Mouse (Mus musculus) C2C12 (cell line): ENCODE results near the gene Plk5. TPM values are rescaled to one million over a fixed set of nuclear protein-coding genes. Genes with fewer than 3 reads are reported as not detected.
"Not testable (repeated sequence)": the region's sequence is repeated elsewhere in the genome, so short reads cannot be mapped to it uniquely, and the experiment has no call there.

Experiments
- H3K27me3 ChIP-seq: one replicate; pipeline ENCODE4 v1.6.1; 2011; ENCODE audit not compliant: control insufficient read depth, insufficient read depth, insufficient read length
- H3K36me3 ChIP-seq: one replicate; pipeline ENCODE4 v1.6.1; 2011; ENCODE audit not compliant: control insufficient read depth, insufficient read depth
- H3K4me3 ChIP-seq: one replicate; pipeline ENCODE4 v1.5.1; 2011; ENCODE audit warnings: mild to moderate bottlenecking, control low read depth; ENCODE audit not compliant: poor library complexity, insufficient read depth, severe bottlenecking
- H3K79me2 ChIP-seq: one replicate; pipeline ENCODE4 v1.6.1; 2011; ENCODE audit not compliant: control insufficient read depth, insufficient read depth
- H3K79me3 ChIP-seq: one replicate; pipeline ENCODE4 v1.6.1; 2011; ENCODE audit warnings: low read depth, control low read depth
- H3ac ChIP-seq: one replicate; pipeline ENCODE3; 2011; ENCODE audit warnings: low read depth; ENCODE audit not compliant: control insufficient read depth, insufficient read length
- CEBPB ChIP-seq: IDR thresholded peaks from one replicate; pipeline ENCODE4 v1.6.1; 2011; ENCODE audit warnings: low read depth, mild to moderate bottlenecking, control low read depth, moderate library complexity
- CTCF ChIP-seq: IDR thresholded peaks from one replicate; pipeline ENCODE4 v1.5.1; 2011; ENCODE audit not compliant: control insufficient read depth, insufficient read depth, insufficient read length
- FOSL1 ChIP-seq: IDR thresholded peaks from one replicate; pipeline ENCODE4 v1.8.0; 2011; ENCODE audit warnings: mild to moderate bottlenecking, low read length; ENCODE audit not compliant: poor library complexity, insufficient read depth, severe bottlenecking
- MAX ChIP-seq: IDR thresholded peaks from one replicate; pipeline ENCODE4 v1.6.1; 2011; ENCODE audit warnings: mild to moderate bottlenecking, control low read depth
- MYOD1 ChIP-seq: IDR thresholded peaks from one replicate; pipeline ENCODE4 v1.6.1; 2011; ENCODE audit warnings: low read depth; ENCODE audit not compliant: control insufficient read depth, insufficient read length
- MYOG ChIP-seq: IDR thresholded peaks from one replicate; pipeline ENCODE4 v1.6.1; 2011; ENCODE audit not compliant: control insufficient read depth, insufficient read length; ENCODE audit errors: extremely low read depth
- USF1 ChIP-seq: IDR thresholded peaks from one replicate; pipeline ENCODE4 v1.6.1; 2011; ENCODE audit warnings: low read depth, mild to moderate bottlenecking, control low read depth, moderate library complexity
- polyA plus RNA-seq: library from polyadenylated mRNA; unstranded; fragments of >200 nt; fragmentation: generic; extraction: Trizol; gene quantifications from one replicate; pipeline ENCODE4 v1.2.1, GENCODE M21; 2012; ENCODE audit warnings: missing spikeins

The Plk5 gene
- polyA plus RNA-seq, 1 experiment: not detected

GRCm38 (mm10) chr10:80343425-80343895 is 12.8 kb upstream of the Plk5 start:
- Histone ChIP-seq H3K79me2 (no peaks in the 10 kb centered on the region), H3ac (no peak overlapping the region), H3K27me3 (no peaks in the 10 kb centered on the region), H3K36me3 (no peaks in the 10 kb centered on the region), H3K79me3 (no peaks in the 10 kb centered on the region), H3K4me3 (no peak overlapping the region)
- TF ChIP-seq MYOG (no peak), CEBPB (no peak), USF1 (no peak), CTCF (no peak), MYOD1 (no peak), FOSL1 (no peak), MAX (no peak)

GRCm38 (mm10) chr10:80344131-80344661 is 12.1 kb upstream of the Plk5 start:
- H3K4me3 ChIP-seq: no peak overlapping the region
- H3K79me3 ChIP-seq: no peaks in the 10 kb centered on the region
- no peaks in the 10 kb centered on the region for H3K79me2 ChIP-seq
- no peak overlapping the region for H3ac ChIP-seq
- TF ChIP-seq MAX (no peak), FOSL1 (no peak), CEBPB (no peak), MYOG (no peak), USF1 (no peak), MYOD1 (no peak), CTCF (no peak)
- no peaks in the 10 kb centered on the region for H3K27me3 ChIP-seq
- no peaks in the 10 kb centered on the region for H3K36me3 ChIP-seq

- TF ChIP-seq MYOG: no peak
- no peak for TF ChIP-seq FOSL1
- TF ChIP-seq MYOD1: no peak
- TF ChIP-seq CTCF: no peak
- no peak for TF ChIP-seq MAX
- TF ChIP-seq CEBPB: no peak
- no peak for TF ChIP-seq USF1
- Histone ChIP-seq H3K79me3 (no peaks in the 10 kb centered on the region), H3K27me3 (no peaks in the 10 kb centered on the region), H3K79me2 (no peaks in the 10 kb centered on the region), H3ac (no peak overlapping the region), H3K4me3 (no peak overlapping the region), H3K36me3 (no peaks in the 10 kb centered on the region)
These were observed 11.1 kb upstream of the Plk5 start for GRCm38 (mm10) chr10:80345122-80345521.

- not testable (repeated sequence) for H3K4me3 ChIP-seq, H3K79me2 ChIP-seq, H3K79me3 ChIP-seq, H3K36me3 ChIP-seq, H3ac ChIP-seq, H3K27me3 ChIP-seq
These were observed 10.3 kb upstream of the Plk5 start for GRCm38 (mm10) chr10:80345929-80346328.

- no peaks in the 10 kb centered on the region for H3K79me2 ChIP-seq
- peak overlapping the region; percentile 50 for H3K4me3 ChIP-seq
- H3ac ChIP-seq: peak overlapping the region; percentile 86
- H3K36me3 ChIP-seq: no peaks in the 10 kb centered on the region
- no peaks in the 10 kb centered on the region for H3K79me3 ChIP-seq
- no peak for TF ChIP-seq USF1
- no peak for TF ChIP-seq CEBPB
- no peak for TF ChIP-seq MYOG
- no peak for TF ChIP-seq CTCF
- TF ChIP-seq FOSL1: no peak
- TF ChIP-seq MYOD1: no peak
- TF ChIP-seq MAX: no peak
- H3K27me3 ChIP-seq: peaks cover 2% of the 10 kb centered on the region
These were observed 8.7 kb upstream of the Plk5 start for GRCm38 (mm10) chr10:80347514-80347967.

- peaks cover 3% of the 10 kb centered on the region for H3K27me3 ChIP-seq
- peak within 1 kb of the TSS; percentile 50 for H3K4me3 ChIP-seq
- no peaks in the 10 kb centered on the region for H3K79me3 ChIP-seq
- H3K36me3 ChIP-seq: no peaks in the 10 kb centered on the region
- TF ChIP-seq MYOG: no peak
- peak; percentile 55 for TF ChIP-seq MAX
- peak; percentile 100 for TF ChIP-seq CTCF
- no peak for TF ChIP-seq CEBPB
- TF ChIP-seq FOSL1: no peak
- no peak for TF ChIP-seq MYOD1
- no peak for TF ChIP-seq USF1
- H3K79me2 ChIP-seq: no peaks in the 10 kb centered on the region
- peak within 1 kb of the TSS; percentile 86 for H3ac ChIP-seq
These were observed 7.9 kb upstream of the Plk5 start, which contains the start of gene Adamtsl5 for GRCm38 (mm10) chr10:80348244-80348781. Gene Adamtsl5, minus strand, starts transcription at chr10:80348412.
